Mouse (Mus musculus) retina, embryonic 14.5 days (tissue): Measurements from ENCODE around the gene Dcbld1.
"Not testable (repeated sequence)": the region's sequence is repeated elsewhere in the genome, so short reads cannot be mapped to it uniquely, and the experiment has no call there.

Experiments used
- DNase-seq: peaks from one replicate; pipeline ENCODE4 v3.0.0-alpha.2; 2015; ENCODE audit warnings: low spot score

The Dcbld1 gene

GRCm38 (mm10) chr10:52260209-52260608 is 26.8 kb downstream of the Dcbld1 start:
- DNase-seq = no peak

DNA sequence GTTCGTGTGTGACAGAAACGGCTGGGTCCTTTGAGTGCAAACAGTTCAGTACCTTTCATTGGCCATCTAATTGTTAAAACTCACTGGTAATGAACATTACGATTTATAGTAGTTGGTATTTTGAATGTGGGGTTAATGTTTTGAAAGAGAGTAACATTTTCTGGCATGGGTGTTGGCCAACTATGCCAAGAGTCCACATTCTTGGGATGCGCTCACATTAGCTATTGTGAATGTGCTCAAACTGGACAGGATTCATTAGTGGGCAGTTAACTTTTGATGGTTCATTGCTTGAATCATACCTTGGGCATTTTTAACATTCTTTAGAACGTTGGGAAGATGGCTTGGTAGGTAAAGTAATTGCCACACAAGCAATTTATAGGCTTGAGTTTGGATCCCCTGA is 30.7 kb downstream of the Dcbld1 start:
- DNase-seq = no peak

DNA sequence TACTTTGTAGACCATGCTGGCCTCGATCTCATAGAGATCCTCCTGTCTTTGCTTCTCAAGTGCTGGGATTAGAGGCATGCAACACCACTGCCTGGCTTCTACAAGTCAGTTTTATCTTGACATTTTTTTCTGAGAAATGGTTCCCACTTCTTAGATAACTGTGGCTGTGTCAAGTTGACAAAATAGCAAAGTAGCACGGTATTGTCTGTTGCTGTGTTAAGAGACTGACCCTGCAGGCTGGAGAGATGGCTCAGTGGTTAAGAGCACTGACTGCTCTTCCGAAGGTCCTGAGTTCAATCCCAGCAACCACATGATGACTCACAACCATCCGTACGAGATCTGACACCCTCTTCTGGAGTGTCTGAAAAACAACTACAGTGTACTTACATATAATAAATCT is 35.5 kb downstream of the Dcbld1 start:
- DNase-seq = no peak

DNA sequence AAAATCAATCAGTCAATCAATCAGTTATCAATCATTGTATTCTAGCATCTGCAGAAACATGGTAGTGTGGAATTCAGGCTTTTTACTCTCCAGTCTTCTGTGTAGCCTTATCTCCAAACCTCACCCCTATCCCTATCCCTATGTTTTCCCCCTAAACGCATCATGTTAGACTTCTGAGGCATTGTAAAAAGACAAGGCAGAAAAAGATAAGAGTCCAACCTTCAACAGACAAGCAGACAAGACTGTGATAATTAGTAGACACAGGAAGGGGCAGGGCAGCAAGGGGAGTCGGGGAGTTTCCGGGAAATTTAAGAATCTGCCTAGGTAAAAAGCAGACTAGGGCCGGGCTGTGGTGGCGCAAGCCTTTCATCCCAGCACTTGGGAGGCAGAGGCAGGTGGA is 38.0 kb downstream of the Dcbld1 start:
- no peak for DNase-seq

DNA sequence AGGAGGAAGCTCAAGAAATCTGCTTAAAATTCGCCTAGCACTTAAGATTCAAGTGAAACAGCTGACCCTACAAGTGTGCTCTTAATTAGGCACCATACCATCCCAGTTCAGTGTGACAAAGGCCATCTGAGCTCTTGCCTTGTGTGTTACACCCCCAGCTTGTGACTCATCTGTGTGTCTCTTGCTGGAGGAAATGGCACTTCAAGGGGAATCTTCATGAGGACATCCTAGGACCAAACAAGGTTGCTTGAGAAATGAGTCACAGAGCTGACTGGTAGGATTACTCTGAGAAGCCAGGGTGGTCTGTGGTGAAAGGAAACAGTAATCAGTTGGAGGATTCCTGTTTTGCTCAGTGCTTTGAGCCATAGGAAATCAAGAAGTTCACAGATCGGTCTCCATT is 39.6 kb downstream of the Dcbld1 start:
- no peak for DNase-seq

GRCm38 (mm10) chr10:52274001-52274909 is 40.8 kb downstream of the Dcbld1 start:
- DNase-seq = no peak

- DNase-seq = no peak
These were observed 41.6 kb downstream of the Dcbld1 start for GRCm38 (mm10) chr10:52274910-52275604.

DNA sequence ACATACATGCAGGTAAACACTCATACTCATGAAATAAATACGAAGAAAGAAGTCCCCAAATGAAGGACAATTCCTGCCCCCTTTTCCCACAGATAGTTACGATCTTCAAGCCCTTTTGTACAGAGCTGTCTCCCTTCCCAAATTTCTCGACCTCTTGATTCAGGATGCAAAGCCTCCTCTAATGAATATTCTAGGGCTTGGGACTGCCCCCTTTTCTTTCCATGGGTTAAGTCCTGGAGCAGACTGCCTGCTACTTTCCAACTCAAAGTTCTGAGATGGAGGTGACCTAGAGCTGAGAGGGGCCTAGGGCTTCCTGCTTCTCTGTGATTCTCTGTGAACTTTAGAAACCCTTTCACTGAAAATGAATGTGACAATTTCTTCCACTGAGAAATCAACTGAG is 43.2 kb downstream of the Dcbld1 start:
- no peak for DNase-seq

GRCm38 (mm10) chr10:52277564-52277963 is 44.1 kb downstream of the Dcbld1 start:
- DNase-seq = not testable (repeated sequence)

- DNase-seq = no peak
These were observed 44.6 kb downstream of the Dcbld1 start for GRCm38 (mm10) chr10:52278011-52278434.

GRCm38 (mm10) chr10:52278866-52279265 is 45.4 kb downstream of the Dcbld1 start:
- DNase-seq = no peak

DNA sequence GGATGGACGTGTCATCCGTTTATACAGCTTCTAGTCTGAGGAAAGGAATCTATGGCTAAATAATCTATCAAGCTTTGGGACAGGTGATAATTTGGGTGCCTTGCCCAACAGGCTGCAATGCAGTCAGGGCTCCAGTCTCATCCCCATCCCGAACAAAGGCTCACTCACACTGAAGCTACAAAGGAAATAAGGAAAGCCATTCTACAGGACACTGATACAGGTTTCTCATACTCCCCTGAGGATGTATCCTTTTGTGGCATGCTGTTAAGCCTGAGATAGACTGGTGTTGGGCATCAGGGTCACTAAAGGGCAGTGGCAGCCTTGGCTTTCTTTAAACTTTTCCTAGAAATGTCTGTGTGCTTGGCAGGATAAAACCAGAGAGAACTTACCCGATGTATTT is 46.5 kb downstream of the Dcbld1 start:
- no peak for DNase-seq

DNA sequence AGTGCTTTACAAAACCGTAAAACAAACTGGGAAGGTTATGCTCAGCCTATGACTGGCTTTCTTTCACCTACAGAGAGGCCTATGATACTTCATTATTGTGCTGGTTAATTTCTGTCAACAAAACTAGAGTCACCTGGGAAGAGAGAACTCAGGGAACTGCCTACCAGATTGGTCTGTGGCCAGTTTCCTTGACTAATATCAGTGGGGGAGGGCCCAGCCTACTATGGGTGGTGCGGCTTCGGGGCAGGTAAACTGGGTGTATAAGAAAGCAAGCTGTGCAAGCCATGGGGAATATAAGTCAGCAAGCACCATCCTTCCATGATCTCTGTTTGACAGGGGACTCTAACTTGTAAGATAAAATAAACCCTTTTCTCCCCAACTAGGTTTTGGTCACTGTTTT is 47.2 kb downstream of the Dcbld1 start:
- no peak for DNase-seq

DNA sequence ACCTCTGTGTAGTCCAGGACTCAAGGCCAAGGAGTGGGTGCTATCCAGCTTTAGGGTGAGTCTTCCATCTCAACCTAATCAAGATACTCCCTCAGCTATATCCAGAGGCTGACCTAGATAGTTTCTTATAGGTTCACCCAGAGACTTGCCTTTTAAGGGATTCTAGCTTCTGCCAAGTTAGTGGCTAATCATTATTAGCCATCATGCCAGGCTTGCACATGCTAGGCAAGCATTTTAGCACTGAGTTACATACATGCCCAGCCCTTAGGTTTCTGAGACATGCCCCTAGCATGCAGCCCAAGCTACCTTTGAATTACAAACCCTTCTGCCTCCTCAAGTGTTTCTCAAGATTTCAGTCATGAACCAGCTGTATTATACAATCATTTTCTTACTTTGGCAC is 47.9 kb downstream of the Dcbld1 start:
- DNase-seq = no peak

GRCm38 (mm10) chr10:52284578-52284977 is 51.2 kb downstream of the Dcbld1 start:
- no peak for DNase-seq

DNA sequence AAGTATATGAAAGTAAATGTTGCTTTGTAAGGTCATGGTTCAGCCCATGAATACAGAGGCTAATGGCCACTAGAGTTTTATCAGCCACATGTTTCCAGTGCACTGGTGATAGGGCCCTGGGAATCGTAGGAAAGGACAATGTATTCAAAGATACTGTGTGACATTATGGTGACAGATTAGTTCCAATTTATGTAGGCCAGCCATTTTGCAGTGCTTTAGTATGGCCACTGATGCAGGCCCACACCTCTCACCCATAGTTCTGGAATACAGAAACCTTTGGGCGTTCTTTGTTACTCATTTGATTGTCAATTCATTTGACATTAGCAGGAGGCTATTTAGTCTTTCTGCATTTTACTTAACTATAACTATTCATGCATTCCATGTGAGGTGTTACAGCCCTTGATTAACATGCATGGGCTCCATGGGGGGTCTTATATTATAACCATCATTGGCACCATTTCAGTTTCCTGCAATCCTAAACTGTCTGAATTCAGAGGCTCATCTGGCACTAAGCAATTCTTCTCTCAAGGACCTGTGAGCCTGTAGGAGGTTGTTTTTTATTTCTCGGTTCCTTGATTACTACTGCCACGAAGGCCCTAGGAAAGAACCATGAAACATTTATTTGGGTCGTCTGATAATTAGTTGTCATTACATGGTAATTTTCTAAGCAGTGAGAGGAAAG is 54.6 kb downstream of the Dcbld1 start:
- DNase-seq = no peak

DNA sequence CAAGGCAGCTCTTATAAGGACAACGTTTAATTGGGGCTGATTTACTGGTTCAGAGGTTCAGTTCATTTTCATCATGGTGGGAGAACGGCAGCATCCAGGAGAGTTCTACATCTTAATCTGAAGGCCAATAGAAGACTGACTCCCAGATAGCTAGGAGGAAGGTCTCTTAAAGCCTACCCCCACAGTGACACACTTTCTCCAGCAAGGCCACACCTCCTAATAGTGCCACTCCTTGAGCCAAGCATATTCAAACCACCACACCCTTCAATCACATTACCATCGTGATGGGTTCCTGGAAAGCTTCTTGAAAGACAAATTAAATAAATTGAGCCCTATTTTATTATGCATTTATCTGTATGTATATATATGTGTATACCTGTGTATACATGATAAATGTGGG is 55.8 kb downstream of the Dcbld1 start:
- DNase-seq = no peak

- DNase-seq = not testable (repeated sequence)
These were observed 59.0 kb downstream of the Dcbld1 start for GRCm38 (mm10) chr10:52292391-52292790.

GRCm38 (mm10) chr10:52293921-52294577 is 60.6 kb downstream of the Dcbld1 start:
- no peak for DNase-seq

- no peak for DNase-seq
These were observed 62.5 kb downstream of the Dcbld1 start for GRCm38 (mm10) chr10:52295934-52296333.

GRCm38 (mm10) chr10:52298568-52298967 is 65.1 kb downstream of the Dcbld1 start:
- DNase-seq = not testable (repeated sequence)

DNA sequence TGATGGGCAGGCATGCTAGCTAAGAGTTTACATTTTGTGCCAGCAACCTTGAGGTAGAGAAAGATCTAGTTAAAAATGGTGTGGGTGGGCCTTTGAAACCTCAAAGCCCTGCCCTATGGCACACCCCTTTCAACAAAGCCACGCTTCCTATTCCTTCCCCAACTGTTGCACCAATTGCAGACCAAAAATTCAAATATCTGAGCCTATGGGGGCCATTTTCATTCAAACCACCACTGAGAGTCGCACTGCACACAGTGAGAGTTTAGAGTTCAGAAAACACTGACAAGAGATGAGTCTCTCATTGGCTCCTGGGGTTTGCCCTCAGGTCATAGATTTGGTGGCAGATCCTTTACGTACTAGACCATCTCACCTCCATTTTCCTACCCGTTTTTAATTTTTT is 68.3 kb downstream of the Dcbld1 start:
- no peak for DNase-seq
